Mouse (Mus musculus) hindbrain, embryonic 12.5 days (tissue): ENCODE data around the gene Myo15. TPM values are rescaled to one million over a fixed set of nuclear protein-coding genes. Genes with fewer than 3 reads are reported as not detected.
A peak's percentile ranks its signal among the peaks of the same experiment; 100 is the strongest.

Experiments
- ATAC-seq: fragments of 200-750 bp; cut with Nextera tagmentation; 2 replicates; pipeline ENCODE4 v1.8.0; 2017; ENCODE audit warnings: moderate TSS enrichment; ENCODE audit not compliant: low FRiP score
- H3K27ac ChIP-seq: fragments of 300-500 bp; sonication (generic); 2 replicates; pipeline ENCODE4 v1.5.1; 2016; ENCODE audit warnings: mild to moderate bottlenecking
- H3K27me3 ChIP-seq: fragments of 300-500 bp; sonication (generic); 2 replicates; pipeline ENCODE4 v1.6.1; 2016; ENCODE audit warnings: mild to moderate bottlenecking
- H3K36me3 ChIP-seq: fragments of 300-500 bp; sonication (generic); 2 replicates; pipeline ENCODE4 v1.6.1; 2016; ENCODE audit warnings: mild to moderate bottlenecking
- H3K4me1 ChIP-seq: fragments of 300-500 bp; sonication (generic); 2 replicates; pipeline ENCODE4 v1.6.1; 2016
- H3K4me2 ChIP-seq: fragments of 300-500 bp; sonication (generic); replicated peaks from 2 replicates; pipeline ENCODE4 v1.6.1; 2016; ENCODE audit warnings: mild to moderate bottlenecking
- H3K4me3 ChIP-seq: fragments of 300-500 bp; sonication (generic); 2 replicates; pipeline ENCODE4 v1.5.1; 2016; ENCODE audit warnings: mild to moderate bottlenecking
- H3K9ac ChIP-seq: fragments of 300-500 bp; sonication (generic); 2 replicates; pipeline ENCODE4 v1.6.1; 2016; ENCODE audit warnings: mild to moderate bottlenecking, moderate library complexity
- H3K9me3 ChIP-seq: fragments of 300-500 bp; sonication (generic); replicated peaks from 2 replicates; pipeline ENCODE4 v1.6.1; 2016; ENCODE audit warnings: mild to moderate bottlenecking
- WGBS: fragments of 180-500 bp; shearing (Covaris S2); methylation state at CpG from one replicate; pipeline ENCODE4 v1.1.7; 2016; 5-methylcytosine and 5-hydroxymethylcytosine counted together
- polyA plus RNA-seq: library from polyadenylated mRNA; unstranded; fragments of >200 nt; fragmentation: Nextera tagmentation; extraction: Ambion mirVana; gene quantifications from 2 replicates; pipeline ENCODE4 v1.2.1, GENCODE M21; 2016

Gene Myo15
- polyA plus RNA-seq, 1 experiment from 2014 or later, result 0.30 TPM

DNA sequence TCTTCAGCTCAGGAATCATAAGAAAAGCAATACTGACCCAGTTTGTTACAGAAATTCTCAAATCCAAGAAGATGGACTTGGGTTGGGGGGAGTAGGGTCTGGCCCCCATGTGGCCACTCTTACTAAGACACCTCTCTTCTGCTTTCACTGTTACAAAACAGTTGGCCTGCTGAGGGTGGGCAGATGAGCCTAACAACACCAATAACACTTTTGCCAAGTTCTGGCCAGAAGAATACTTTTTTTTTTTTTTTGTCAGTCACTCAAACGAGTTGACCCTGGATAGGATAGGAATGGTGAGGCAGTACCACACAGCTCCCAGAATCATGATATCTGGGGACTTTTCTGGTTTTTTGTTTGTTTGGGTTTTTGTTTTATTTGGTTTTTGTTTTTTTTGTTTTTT, 42.8 kb downstream of the Myo15 start:
- Histone ChIP-seq H3K27me3 (peaks cover 38% of the 10 kb centered on the region), H3K4me1 (peaks cover 13% of the 10 kb centered on the region), H3K9me3 (no peaks in the 10 kb centered on the region), H3K36me3 (no peaks in the 10 kb centered on the region), H3K4me2 (no peak overlapping the region), H3K4me3 (no peak overlapping the region), H3K27ac (no peak overlapping the region), H3K9ac (no peak overlapping the region)
- ATAC-seq, result no peak
- WGBS, result 94% methylated on average over 1 of the region's 1 CpGs

DNA sequence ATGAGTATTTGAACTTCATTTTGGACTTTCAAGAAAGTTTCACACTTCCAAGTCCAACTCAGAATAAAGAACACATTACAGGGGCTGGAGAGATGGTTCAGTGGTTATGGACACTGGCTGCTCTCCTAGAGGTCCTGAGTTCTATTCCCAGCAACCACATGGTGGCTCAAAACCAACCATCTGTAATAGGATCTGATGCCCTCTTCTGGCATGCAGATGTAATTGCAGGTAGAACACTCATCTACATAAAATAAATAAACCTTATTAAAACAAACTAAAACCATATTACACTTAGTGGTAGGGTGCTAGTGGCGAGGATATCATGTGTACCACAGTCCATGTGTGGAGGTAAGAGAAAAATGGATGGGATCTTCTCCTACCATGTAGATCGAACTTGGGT, 43.4 kb downstream of the Myo15 start:
- ATAC-seq, result no peak
- H3K36me3 ChIP-seq, result no peaks in the 10 kb centered on the region
- H3K27ac ChIP-seq, result no peak overlapping the region
- H3K4me2 ChIP-seq, result no peak overlapping the region
- peaks cover 34% of the 10 kb centered on the region for H3K27me3 ChIP-seq
- H3K9ac ChIP-seq, result no peak overlapping the region
- H3K4me1 ChIP-seq, result peaks cover 13% of the 10 kb centered on the region
- H3K4me3 ChIP-seq, result no peak overlapping the region
- WGBS, result 75% methylated on average over 2 of the region's 2 CpGs
- no peaks in the 10 kb centered on the region for H3K9me3 ChIP-seq

DNA sequence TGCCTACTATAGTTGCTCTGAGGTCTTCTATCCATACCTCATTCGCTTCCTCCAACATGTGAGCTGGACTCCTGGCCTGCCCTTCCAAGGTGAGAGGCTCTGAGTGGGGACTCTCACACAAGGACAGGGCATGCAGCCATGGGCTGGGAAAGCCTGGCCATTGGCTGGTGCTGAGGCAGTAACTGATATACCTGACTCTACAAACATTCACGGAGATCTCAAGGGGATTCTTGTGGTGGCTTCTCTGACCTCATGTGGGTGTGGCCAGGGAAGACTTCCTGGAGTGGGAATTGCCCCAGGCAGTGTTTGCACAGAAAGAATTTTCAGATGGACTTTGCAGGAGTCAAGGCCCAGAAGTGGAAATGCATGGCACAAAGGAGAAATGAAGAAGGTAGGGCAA, 45.8 kb downstream of the Myo15 start:
- WGBS, result 70% methylated on average over 2 of the region's 2 CpGs
- Histone ChIP-seq H3K27me3 (peaks cover 13% of the 10 kb centered on the region), H3K36me3 (no peaks in the 10 kb centered on the region), H3K27ac (no peak overlapping the region), H3K9ac (no peak overlapping the region), H3K4me2 (no peak overlapping the region), H3K4me1 (no peaks in the 10 kb centered on the region), H3K9me3 (no peaks in the 10 kb centered on the region), H3K4me3 (no peak overlapping the region)
- ATAC-seq, result no peak

DNA sequence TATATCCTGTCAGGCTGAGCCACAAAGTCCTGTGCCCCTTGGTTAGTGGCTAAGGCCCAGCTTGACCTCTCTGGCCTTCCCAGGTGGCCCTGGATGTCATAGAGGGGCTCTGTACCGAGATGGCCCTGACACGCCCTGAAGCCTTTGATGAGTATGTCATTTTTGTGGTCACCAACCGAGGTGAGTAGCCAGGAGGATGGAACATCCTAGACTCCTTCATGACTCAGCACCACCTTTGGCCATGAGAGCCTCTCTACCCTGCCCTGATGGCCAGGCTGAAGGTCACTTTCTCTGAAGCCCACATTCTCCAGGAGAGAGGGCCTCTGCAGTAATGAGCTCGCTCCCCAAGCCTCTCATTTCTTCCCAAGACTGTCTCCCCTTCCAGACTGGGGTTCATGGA, 49.2 kb downstream of the Myo15 start:
- H3K4me1 ChIP-seq, result no peaks in the 10 kb centered on the region
- H3K36me3 ChIP-seq, result no peaks in the 10 kb centered on the region
- WGBS, result 86% methylated on average over 4 of the region's 4 CpGs
- H3K9me3 ChIP-seq, result no peaks in the 10 kb centered on the region
- H3K9ac ChIP-seq, result no peak overlapping the region
- no peaks in the 10 kb centered on the region for H3K27me3 ChIP-seq
- no peak overlapping the region for H3K4me2 ChIP-seq
- H3K27ac ChIP-seq, result no peak overlapping the region
- no peak overlapping the region for H3K4me3 ChIP-seq
- no peak for ATAC-seq

DNA sequence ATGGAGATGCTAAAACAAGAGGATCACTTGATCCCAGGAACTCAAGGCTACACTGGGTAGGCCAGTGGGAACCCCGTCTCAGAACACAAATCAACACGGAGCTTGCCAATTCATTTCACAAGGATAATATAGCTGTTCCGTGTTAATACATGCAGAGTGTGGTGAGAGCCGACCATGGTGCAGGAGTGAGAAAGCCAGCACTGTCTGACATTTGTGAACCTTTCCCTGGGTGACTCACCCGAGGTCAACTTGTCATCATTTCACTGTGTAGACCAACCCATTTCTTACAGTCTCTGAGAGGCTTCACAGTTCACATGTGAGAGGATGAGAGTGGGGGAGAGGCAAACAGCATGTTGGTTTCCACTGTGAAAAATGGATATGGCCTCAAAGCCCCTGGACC, 52.9 kb downstream of the Myo15 start:
- no peak overlapping the region for H3K27ac ChIP-seq
- H3K4me1 ChIP-seq, result no peaks in the 10 kb centered on the region
- no peak for ATAC-seq
- no peak overlapping the region for H3K4me2 ChIP-seq
- no peak overlapping the region for H3K9ac ChIP-seq
- H3K36me3 ChIP-seq, result no peaks in the 10 kb centered on the region
- H3K9me3 ChIP-seq, result no peaks in the 10 kb centered on the region
- no peaks in the 10 kb centered on the region for H3K27me3 ChIP-seq
- WGBS, result 85% methylated on average over 5 of the region's 5 CpGs
- H3K4me3 ChIP-seq, result no peak overlapping the region

DNA sequence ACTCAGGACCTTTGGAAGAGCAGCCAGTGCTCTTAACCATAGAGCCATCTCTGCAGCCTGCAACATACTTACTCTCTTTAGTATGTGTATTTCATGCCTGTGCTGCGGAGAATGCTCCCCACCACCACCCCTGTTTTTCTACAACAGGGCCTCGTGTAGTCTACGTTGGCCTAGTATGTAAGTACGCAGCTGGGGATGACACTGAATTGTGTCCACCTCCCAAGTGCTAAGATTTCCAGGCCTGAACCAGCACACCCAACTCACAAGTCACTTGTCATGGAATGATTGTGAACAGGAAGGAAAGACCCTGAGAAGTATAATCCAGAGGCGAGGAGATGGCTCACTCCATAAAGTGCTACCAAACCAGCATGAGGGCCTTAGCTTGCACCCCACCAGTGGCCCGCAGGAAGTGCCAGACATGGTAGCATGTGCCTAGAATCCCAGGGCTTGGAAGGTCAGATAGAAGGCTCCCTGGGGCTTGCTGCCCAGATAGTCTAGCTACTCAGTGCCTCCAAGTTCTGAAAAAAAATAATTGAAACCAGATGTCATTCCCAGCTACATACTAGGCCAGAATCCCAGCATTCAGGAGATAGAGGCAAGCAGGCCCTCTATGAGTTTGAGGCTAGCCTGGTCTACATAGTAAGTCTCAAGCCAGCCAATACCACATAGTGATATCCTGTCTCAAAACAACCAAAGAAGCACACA, 53.7 kb downstream of the Myo15 start:
- Histone ChIP-seq H3K27me3 (no peaks in the 10 kb centered on the region), H3K4me2 (no peak overlapping the region), H3K4me3 (no peak overlapping the region), H3K36me3 (no peaks in the 10 kb centered on the region), H3K27ac (no peak overlapping the region), H3K9me3 (no peaks in the 10 kb centered on the region), H3K9ac (no peak overlapping the region), H3K4me1 (no peaks in the 10 kb centered on the region)
- WGBS, result 81% methylated on average over 6 of the region's 6 CpGs
- no peak for ATAC-seq

DNA sequence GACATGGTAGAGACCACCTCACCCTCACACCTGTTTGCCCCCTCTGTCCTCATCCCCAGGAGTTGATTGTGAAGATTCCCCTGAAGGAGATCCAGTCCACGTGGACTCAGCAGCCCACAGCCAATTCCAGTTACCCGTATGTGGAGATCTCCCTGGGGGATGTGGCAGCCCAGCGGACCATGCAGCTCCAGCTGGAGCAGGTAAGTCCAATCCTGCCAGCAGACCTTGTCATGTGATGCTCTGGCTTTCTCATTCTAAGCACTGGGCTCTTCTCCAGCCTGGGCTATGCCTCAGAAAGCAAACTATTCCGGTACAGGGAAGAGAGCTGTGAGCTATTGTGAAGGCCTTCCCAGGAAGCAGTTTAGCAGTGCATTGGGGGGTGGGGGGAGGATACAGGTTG, 57.3 kb downstream of the Myo15 start:
- no peak overlapping the region for H3K4me2 ChIP-seq
- H3K27me3 ChIP-seq, result no peaks in the 10 kb centered on the region
- H3K4me1 ChIP-seq, result no peaks in the 10 kb centered on the region
- WGBS, result 70% methylated on average over 4 of the region's 4 CpGs
- no peak for ATAC-seq
- H3K9me3 ChIP-seq, result no peaks in the 10 kb centered on the region
- H3K27ac ChIP-seq, result no peak overlapping the region
- H3K36me3 ChIP-seq, result no peaks in the 10 kb centered on the region
- H3K9ac ChIP-seq, result no peak overlapping the region
- no peak overlapping the region for H3K4me3 ChIP-seq

DNA sequence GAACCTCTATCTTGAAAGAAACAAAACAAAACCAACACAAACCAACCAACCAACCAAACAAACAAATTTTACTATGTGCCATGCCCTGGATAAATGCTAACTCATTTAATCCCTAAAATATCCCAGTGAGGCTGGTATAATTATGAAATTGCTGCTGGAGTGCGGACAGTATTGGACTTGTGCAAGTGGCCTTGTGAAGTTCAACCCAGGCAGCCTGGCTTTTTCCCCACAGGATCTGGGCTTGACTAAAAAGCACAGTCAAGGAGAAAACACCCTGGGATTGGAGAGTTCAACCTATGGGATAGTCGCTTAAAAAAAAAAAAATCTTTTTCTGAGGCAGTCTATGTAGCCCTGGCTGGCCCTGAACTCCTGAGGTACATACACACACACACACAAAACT, 66.5 kb downstream of the Myo15 start:
- WGBS, result 85% methylated on average over 2 of the region's 2 CpGs
- peak overlapping the region; percentile 97; the same call in 1 of the 2 replicates for H3K4me3 ChIP-seq
- no peak for ATAC-seq

DNA sequence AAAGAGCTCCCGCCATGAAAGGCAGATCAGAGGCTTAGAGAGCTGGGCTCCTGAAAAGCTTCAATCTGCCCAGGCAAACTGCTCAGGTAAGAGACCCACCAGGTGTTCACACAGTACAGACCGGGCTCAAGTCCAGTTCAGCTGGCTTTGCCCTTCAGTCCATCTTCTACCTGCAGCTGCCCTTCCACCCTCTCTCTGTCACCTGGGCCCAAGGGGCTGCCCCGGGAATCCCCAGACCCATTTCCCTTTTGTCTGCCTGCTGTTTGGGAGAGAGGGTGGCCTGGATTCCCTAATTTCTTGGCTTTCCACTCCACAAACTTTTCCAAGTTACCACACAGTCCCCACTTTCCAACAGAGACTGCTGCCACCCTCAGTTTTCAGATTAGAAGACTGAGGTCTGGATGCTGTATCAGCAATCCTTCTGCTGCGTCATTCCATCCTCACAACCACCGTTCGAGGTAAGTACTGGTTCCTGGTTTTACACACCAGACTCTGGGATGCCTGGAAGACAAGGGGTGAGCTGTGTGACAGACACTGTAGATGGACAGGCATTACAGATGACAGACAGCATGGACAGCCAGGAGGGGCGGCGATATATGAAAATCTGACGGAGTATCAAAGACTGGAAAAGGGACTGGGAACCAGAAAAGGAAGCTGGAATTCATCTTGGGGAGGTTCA, 67.2 kb downstream of the Myo15 start, which contains the start of gene Alkbh5:
TSS of gene Alkbh5 (plus strand) at position 202 of the 679 bp plus-strand sequence.
- peak within 1 kb of the TSS; percentile 93 for H3K9ac ChIP-seq
- WGBS, result 16% methylated on average over 9 of the region's 9 CpGs
- H3K4me3 ChIP-seq, result peak within 1 kb of the TSS; percentile 97
- no peak for ATAC-seq
- H3K27me3 ChIP-seq, result no peaks in the 10 kb centered on the region
- peaks cover 29% of the 10 kb centered on the region for H3K4me1 ChIP-seq
- H3K27ac ChIP-seq, result peak within 1 kb of the TSS; percentile 100
- H3K4me2 ChIP-seq, result peak within 1 kb of the TSS; percentile 93
- no peaks in the 10 kb centered on the region for H3K36me3 ChIP-seq
- H3K9me3 ChIP-seq, result no peaks in the 10 kb centered on the region

More for the DNA sequence above, 66.5 kb downstream of the Myo15 start:
- Histone ChIP-seq H3K27ac (peak overlapping the region; percentile 100), H3K4me2 (peak overlapping the region; percentile 93), H3K9me3 (no peaks in the 10 kb centered on the region), H3K9ac (peak overlapping the region; percentile 93; the same call in 1 of the 2 replicates), H3K36me3 (no peaks in the 10 kb centered on the region), H3K4me1 (peaks cover 24% of the 10 kb centered on the region), H3K27me3 (no peaks in the 10 kb centered on the region)

DNA sequence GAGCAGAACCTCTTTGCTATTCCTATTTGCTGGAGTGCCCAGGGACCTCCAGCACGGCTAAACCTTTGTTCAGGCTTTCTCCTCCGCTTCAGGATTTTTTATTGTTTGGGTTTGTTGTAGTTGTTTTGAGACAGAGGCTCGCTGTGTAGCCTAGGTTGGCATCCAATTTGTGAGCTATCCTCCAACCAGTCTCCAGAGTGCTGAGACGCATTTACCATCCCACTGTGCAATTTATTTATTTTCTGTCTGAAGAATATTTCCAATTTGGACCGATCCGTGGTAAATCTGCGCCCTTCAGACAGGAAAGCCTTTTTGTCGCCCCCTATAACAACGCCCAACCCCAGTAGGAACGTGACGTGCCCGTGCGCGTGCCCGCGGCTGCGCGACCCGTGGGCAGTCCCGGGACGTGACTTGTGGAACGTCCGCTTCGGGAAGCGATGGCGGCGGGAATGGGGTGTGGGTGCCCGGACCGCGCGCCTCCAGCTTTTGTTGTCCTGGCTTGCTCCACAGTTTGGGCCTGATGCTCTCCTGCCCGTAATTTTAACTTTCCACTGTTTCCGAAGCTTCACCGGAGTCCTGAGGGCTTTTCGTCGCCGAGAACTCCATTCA, 67.8 kb downstream of the Myo15 start:
- Histone ChIP-seq H3K9ac (peak overlapping the region; percentile 93), H3K36me3 (0 out of 2 replicates have a peak, but pooled peaks cover 2% of the 10 kb centered on the region), H3K27me3 (no peaks in the 10 kb centered on the region), H3K4me3 (peak overlapping the region; percentile 97), H3K27ac (peak overlapping the region; percentile 100), H3K4me1 (peaks cover 33% of the 10 kb centered on the region), H3K9me3 (no peaks in the 10 kb centered on the region), H3K4me2 (peak overlapping the region; percentile 93)
- ATAC-seq, result peak; percentile 83
- under 1% methylated on average over 37 of the region's 37 CpGs for WGBS

DNA sequence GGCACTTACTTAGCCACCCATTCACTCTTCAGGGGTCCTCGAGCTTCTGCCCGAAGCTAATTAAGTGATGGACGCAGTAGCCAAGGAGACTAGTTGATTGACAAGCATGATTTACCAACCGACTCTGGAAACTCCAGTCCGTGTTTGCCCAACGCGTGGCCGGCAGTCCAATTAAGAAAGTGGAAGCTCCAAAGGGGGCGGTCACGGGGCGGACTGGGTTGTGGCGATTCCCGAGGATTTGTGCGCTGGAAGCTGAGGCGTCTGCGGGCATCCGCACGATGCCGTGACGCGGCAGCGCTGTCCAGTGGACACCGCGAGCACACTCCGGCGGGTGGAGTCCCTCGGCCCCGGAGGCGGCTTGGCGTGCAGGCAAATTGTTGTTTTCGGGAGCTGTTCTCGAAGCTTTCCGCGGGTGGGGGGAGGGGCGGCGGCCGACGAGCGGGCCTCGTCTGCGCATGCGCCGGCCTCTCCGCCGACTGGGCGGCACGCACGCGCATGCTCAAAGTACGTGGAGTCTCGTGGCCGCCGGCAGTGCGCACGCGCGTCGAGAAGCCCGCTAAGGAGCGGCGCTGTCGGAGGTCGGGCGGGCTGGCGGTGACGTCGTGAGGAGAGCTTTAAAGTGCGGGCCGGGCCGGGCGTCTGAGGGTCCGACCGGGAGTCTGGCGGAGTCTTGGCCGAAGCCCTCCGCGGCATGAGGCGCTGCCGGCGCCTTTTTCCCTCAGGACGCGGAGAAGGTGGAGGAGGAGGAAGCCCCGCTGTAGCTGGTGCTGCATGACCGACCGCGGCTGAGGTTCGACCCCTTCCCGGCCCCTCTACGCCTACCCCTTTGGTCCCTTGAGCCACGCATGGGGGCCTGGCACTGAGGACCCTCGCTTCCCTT, 68.6 kb downstream of the Myo15 start:
- Histone ChIP-seq H3K27ac (peak overlapping the region; percentile 100), H3K4me3 (peak overlapping the region; percentile 97), H3K36me3 (peaks cover 9% of the 10 kb centered on the region; the same call in 1 of the 2 replicates), H3K4me1 (peaks cover 38% of the 10 kb centered on the region), H3K9me3 (no peaks in the 10 kb centered on the region), H3K4me2 (peak overlapping the region; percentile 93), H3K9ac (peak overlapping the region; percentile 93), H3K27me3 (no peaks in the 10 kb centered on the region)
- WGBS, result under 1% methylated on average over 86 of the region's 91 CpGs
- peak; percentile 87 for ATAC-seq
